Mouse (Mus musculus): ENCODE measurements at regions not wholly inside any gene's neighbourhood (a gene's known extent, or its start where the extent isn't known, plus 50 kb on each side); places are given as distances from the start of the nearest gene placed in this dataset.

DNA sequence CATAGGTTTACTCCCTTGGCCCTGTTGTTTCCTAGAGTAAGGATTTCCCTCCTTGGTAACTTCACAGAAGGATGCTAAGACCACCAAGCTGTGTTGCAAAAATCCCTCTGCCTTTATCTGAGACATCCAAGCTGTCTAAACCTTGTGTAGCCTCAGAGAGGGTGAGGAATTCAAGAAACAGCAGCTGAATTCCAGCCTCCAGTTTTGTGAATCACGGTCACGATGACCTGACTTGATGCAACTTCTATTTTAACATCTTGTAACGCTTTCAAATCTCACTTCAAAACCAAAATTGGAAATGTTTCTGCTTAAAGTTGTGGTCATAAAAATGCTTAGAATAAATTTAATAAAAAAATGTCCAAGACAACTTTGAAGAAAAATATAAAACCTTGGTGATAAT is 188.4 kb downstream of the Phf3 start:
- no peak for TF ChIP-seq EP300 (IDR thresholded peaks at IDR 0.05; ENCODE audit: low read depth)
- no peak for TF ChIP-seq CTCF (IDR thresholded peaks at IDR 0.05; ENCODE audit: low read depth)
